Mouse (Mus musculus) heart, postnatal 0 days (tissue): ENCODE measurements around the gene Zdhhc17. TPM values are rescaled to one million over a fixed set of nuclear protein-coding genes. Genes with fewer than 3 reads are reported as not detected.
A peak's percentile ranks its signal among the peaks of the same experiment; 100 is the strongest.

ENCODE experiments used
- ATAC-seq: fragments of 200-750 bp; cut with Nextera tagmentation; 2 replicates; pipeline ENCODE4 v1.8.0; 2017; ENCODE audit warnings: low read depth, moderate number of reproducible peaks, moderate library complexity; ENCODE audit not compliant: insufficient read depth
- DNase-seq: peaks from one replicate; pipeline ENCODE4 v3.0.0-alpha.2; 2016; ENCODE audit warnings: low spot score
- H3K27ac ChIP-seq: fragments of 300-500 bp; sonication (generic); 2 replicates; pipeline ENCODE4 v1.5.1; 2014; ENCODE audit warnings: low read depth, mild to moderate bottlenecking
- H3K27me3 ChIP-seq: fragments of 300-500 bp; sonication (generic); 2 replicates; pipeline ENCODE4 v1.6.1; 2014; ENCODE audit warnings: low read length, mixed read lengths; ENCODE audit not compliant: control insufficient read depth, insufficient read depth
- H3K36me3 ChIP-seq: fragments of 300-500 bp; sonication (generic); replicated peaks from 2 replicates; pipeline ENCODE4 v1.6.1; 2014; ENCODE audit warnings: low read length, mixed read lengths; ENCODE audit not compliant: control insufficient read depth, insufficient read depth
- H3K4me1 ChIP-seq: fragments of 300-500 bp; sonication (generic); 2 replicates; pipeline ENCODE4 v1.6.1; 2014; ENCODE audit warnings: antibody characterized with exemption; ENCODE audit not compliant: control insufficient read depth, insufficient read depth
- H3K4me2 ChIP-seq: fragments of 300-500 bp; sonication (generic); 2 replicates; pipeline ENCODE4 v1.6.1; 2014; ENCODE audit warnings: low read depth, mild to moderate bottlenecking, low read length, moderate library complexity
- H3K4me3 ChIP-seq: fragments of 300-500 bp; sonication (generic); 2 replicates; pipeline ENCODE4 v1.5.1; 2014; ENCODE audit warnings: low read depth, low read length
- H3K9ac ChIP-seq: fragments of 300-500 bp; sonication (generic); replicated peaks from 2 replicates; pipeline ENCODE4 v1.6.1; 2014; ENCODE audit warnings: low read depth, low read length, mixed read lengths
- H3K9me3 ChIP-seq: fragments of 300-500 bp; sonication (generic); replicated peaks from 2 replicates; pipeline ENCODE4 v1.6.1; 2016; ENCODE audit warnings: low read length; ENCODE audit not compliant: control insufficient read depth
- CTCF ChIP-seq: IDR thresholded peaks from 2 replicates; pipeline ENCODE4 v1.5.1; 2016; ENCODE audit warnings: antibody characterized with exemption, control low read depth, low read depth
- EP300 ChIP-seq: IDR thresholded peaks from 2 replicates; pipeline ENCODE4 v1.6.1; 2016; ENCODE audit warnings: antibody characterized with exemption, low read depth
- WGBS: fragments of 180-500 bp; shearing (Covaris S2); extraction: QIAGEN DNeasy Blood & Tissue Kit; methylation state at CpG from one replicate; pipeline ENCODE4 v1.1.7; 2014; 5-methylcytosine and 5-hydroxymethylcytosine counted together
- polyA plus RNA-seq: library from polyadenylated mRNA; unstranded; fragments of >200 nt; fragmentation: Nextera tagmentation; extraction: Ambion mirVana; gene quantifications from 2 replicates; pipeline ENCODE4 v1.2.1, GENCODE M21; 2015
- total RNA-seq: library from RNA; depleted of rRNA; stranded (reverse); fragments of >200 nt; gene quantifications from 2 replicates; pipeline ENCODE4 v1.2.3, GENCODE M21; 2014; ENCODE audit warnings: low replicate concordance

The Zdhhc17 gene
- total and polyA plus RNA-seq, 2 experiments from 2014 or later, result 14.9 to 35.5 TPM

GRCm38 (mm10) chr10:110931161-110931912, 78.6 kb downstream of the Zdhhc17 start:
- Histone ChIP-seq H3K4me2 (peak overlapping the region; percentile 32), H3K9ac (no peak overlapping the region), H3K27me3 (no peaks in the 10 kb centered on the region), H3K36me3 (0 out of 2 replicates have a peak, but pooled peaks cover 5% of the 10 kb centered on the region), H3K9me3 (no peaks in the 10 kb centered on the region), H3K4me1 (peaks cover 49% of the 10 kb centered on the region), H3K27ac (peak overlapping the region; percentile 7), H3K4me3 (peak overlapping the region; percentile 21; the same call in 1 of the 2 replicates)
- 58% methylated on average over 13 of the region's 13 CpGs for WGBS
- DNase-seq, result no peak
- TF ChIP-seq EP300 (no peak), CTCF (no peak)
- ATAC-seq, result no peak

- Histone ChIP-seq H3K4me1 (peaks cover 63% of the 10 kb centered on the region), H3K4me2 (no peak overlapping the region), H3K27ac (peak overlapping the region; percentile 40), H3K4me3 (no peak overlapping the region), H3K27me3 (no peaks in the 10 kb centered on the region), H3K9ac (no peak overlapping the region), H3K9me3 (no peaks in the 10 kb centered on the region), H3K36me3 (no peaks in the 10 kb centered on the region)
- DNase-seq (no peak), ATAC-seq (no peak)
- 25% methylated on average over 4 of the region's 4 CpGs for WGBS
- no peak for TF ChIP-seq CTCF
- TF ChIP-seq EP300, result no peak
Measured at GRCm38 (mm10) chr10:110929756-110930155, 80.2 kb downstream of the Zdhhc17 start.

GRCm38 (mm10) chr10:110927491-110927890, 82.4 kb downstream of the Zdhhc17 start:
- Histone ChIP-seq H3K4me2 (peak overlapping the region; percentile 48), H3K27ac (peak overlapping the region; percentile 76), H3K9ac (peak overlapping the region; percentile 14; the same call in 1 of the 2 replicates), H3K27me3 (no peaks in the 10 kb centered on the region), H3K4me3 (peak overlapping the region; percentile 5; the same call in 1 of the 2 replicates), H3K36me3 (no peaks in the 10 kb centered on the region), H3K9me3 (no peaks in the 10 kb centered on the region), H3K4me1 (peaks cover 71% of the 10 kb centered on the region)
- DNase-seq (peak; percentile 84), ATAC-seq (peak; percentile 68)
- 16% methylated on average over 11 of the region's 11 CpGs for WGBS
- TF ChIP-seq CTCF (no peak), EP300 (no peak)

GRCm38 (mm10) chr10:110922612-110923011, 87.3 kb downstream of the Zdhhc17 start:
- no peak overlapping the region for H3K27ac ChIP-seq
- peak overlapping the region; percentile 82 for H3K4me3 ChIP-seq
- no peaks in the 10 kb centered on the region for H3K9me3 ChIP-seq
- peaks cover 54% of the 10 kb centered on the region for H3K4me1 ChIP-seq
- no peaks in the 10 kb centered on the region for H3K27me3 ChIP-seq
- 52% methylated on average over 9 of the region's 9 CpGs for WGBS
- DNase-seq, result no peak
- TF ChIP-seq EP300 (no peak), CTCF (no peak)
- H3K36me3 ChIP-seq, result no peaks in the 10 kb centered on the region
- H3K4me2 ChIP-seq, result peak overlapping the region; percentile 96
- no peak for ATAC-seq
- H3K9ac ChIP-seq, result no peak overlapping the region

- Histone ChIP-seq H3K27me3 (no peaks in the 10 kb centered on the region), H3K4me1 (peaks cover 47% of the 10 kb centered on the region), H3K4me3 (peak overlapping the region; percentile 82), H3K27ac (peak overlapping the region; percentile 2; the same call in 1 of the 2 replicates), H3K9me3 (no peaks in the 10 kb centered on the region), H3K9ac (0 out of 2 replicates have a peak overlapping the region, but pooled peaks have one; percentile 89), H3K4me2 (peak overlapping the region; percentile 96), H3K36me3 (no peaks in the 10 kb centered on the region)
- ATAC-seq (no peak), DNase-seq (no peak)
- TF ChIP-seq EP300 (no peak), CTCF (no peak)
- 48% methylated on average over 3 of the region's 3 CpGs for WGBS
Measured at GRCm38 (mm10) chr10:110921890-110922289, 88.0 kb downstream of the Zdhhc17 start.
